ENCODE assay signal across 11 mouse cellular contexts in the genomic region with DNA sequence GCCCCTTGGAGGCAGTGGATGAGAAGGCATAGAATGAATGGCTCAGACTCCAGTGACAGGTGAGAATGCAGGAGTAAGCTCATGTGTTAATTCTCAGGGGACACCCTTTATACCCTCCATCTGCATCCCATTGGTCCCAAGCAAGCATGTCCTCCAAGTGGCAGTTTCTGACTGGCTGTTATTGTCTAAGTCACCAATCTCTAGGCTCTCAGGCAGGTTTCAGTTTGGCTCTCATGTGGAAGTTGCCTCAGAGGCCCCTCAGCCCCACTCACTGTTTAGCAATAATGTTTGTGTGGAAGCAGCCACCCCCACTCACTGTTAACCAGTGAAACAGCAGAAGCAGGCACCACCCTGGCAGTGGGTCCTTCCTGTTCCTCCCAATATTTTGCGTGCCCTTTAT.
DNase-seq lines count a peak whose midpoint lies in the region; ATAC-seq and TF ChIP-seq lines count a peak whose summit lies in the region.
"Had no signal": no experiment of that assay in that cellular context is flagged by ENCODE, and none has a peak within 500 bp of the region (broad histone marks: within the 10 kb centered on the region; RNA-seq: fewer than 3 reads in every experiment).

No protein-coding gene starts in this region.

- TF ChIP-seq RAD21 in CH12.LX (IDR thresholded peaks at IDR 0.05; ENCODE audit: low read depth, low read length) = no peak

- H3K4me3 ChIP-seq in forebrain, embryonic 12.5 days (replicated peaks) = no peak overlapping the region
- no peak overlapping the region for H3K4me3 ChIP-seq in forebrain, embryonic 16.5 days (replicated peaks; ENCODE audit: low read length)
- no peak overlapping the region for H3K4me3 ChIP-seq in CH12.LX (replicated peaks in 1 of 3; ENCODE audit: low read depth in 2 of 3, low read length in 2 of 3, poor library complexity in 1 of 3)
- H3K4me3 ChIP-seq in liver, postnatal 0 days (ENCODE audit: low read depth, low read length) = no peak overlapping the region
- H3K4me3 ChIP-seq: heart, embryonic 12.5 days; midbrain, embryonic 15.5 days had no signal

- H3K27me3 ChIP-seq in forebrain, embryonic 12.5 days = no peaks in the 10 kb centered on the region
- no peaks in the 10 kb centered on the region for H3K27me3 ChIP-seq in forebrain, embryonic 16.5 days (replicated peaks; ENCODE audit: control insufficient read depth, insufficient read depth, low read length)
- no peaks in the 10 kb centered on the region for H3K27me3 ChIP-seq in CH12.LX (replicated peaks)
- no peaks in the 10 kb centered on the region for H3K27me3 ChIP-seq in liver, postnatal 0 days (ENCODE audit: insufficient read depth, low read length)
- H3K27me3 ChIP-seq: heart, embryonic 12.5 days; midbrain, embryonic 15.5 days had no signal

- no peak for TF ChIP-seq POLR2A in CH12.LX (IDR thresholded peaks at IDR 0.05; ENCODE audit: low read depth, low read length)

- TF ChIP-seq CTCF in CH12.LX (conservative IDR thresholded peaks at IDR 0.05 in 1 of 2, IDR thresholded peaks at IDR 0.05 in 1 of 2; ENCODE audit: low read depth in 2 of 2, low read length in 2 of 2) = no peak
- TF ChIP-seq CTCF in liver, postnatal 0 days (IDR thresholded peaks at IDR 0.05; ENCODE audit: low read depth) = no peak

- no peaks in the 10 kb centered on the region for H3K36me3 ChIP-seq in forebrain, embryonic 12.5 days (replicated peaks)
- no peaks in the 10 kb centered on the region for H3K36me3 ChIP-seq in forebrain, embryonic 16.5 days (ENCODE audit: control insufficient read depth, insufficient read depth)
- H3K36me3 ChIP-seq in CH12.LX (replicated peaks in 1 of 2; ENCODE audit: control insufficient read depth in 1 of 2, insufficient read depth in 1 of 2, low read length in 1 of 2) = no peaks in the 10 kb centered on the region
- H3K36me3 ChIP-seq in liver, postnatal 0 days (replicated peaks; ENCODE audit: insufficient read depth, low read length) = no peaks in the 10 kb centered on the region
- H3K36me3 ChIP-seq: heart, embryonic 12.5 days; midbrain, embryonic 15.5 days had no signal

- H3K79me2 ChIP-seq in CH12.LX (replicated peaks; ENCODE audit: control insufficient read depth, extremely low read depth, insufficient read depth, poor library complexity, severe bottlenecking) = no peaks in the 10 kb centered on the region

- H3K27ac ChIP-seq in forebrain, embryonic 12.5 days = no peak overlapping the region
- H3K27ac ChIP-seq in forebrain, embryonic 16.5 days (ENCODE audit: low read length) = no peak overlapping the region
- no peak overlapping the region for H3K27ac ChIP-seq in CH12.LX (ENCODE audit: insufficient read depth, low read depth)
- H3K27ac ChIP-seq in liver, postnatal 0 days (ENCODE audit: low read depth) = no peak overlapping the region
- H3K27ac ChIP-seq: midbrain, embryonic 15.5 days had no signal

- WGBS in forebrain, embryonic 12.5 days = 81% methylated on average over 1 of the region's 1 CpGs
- 59% methylated on average over 1 of the region's 1 CpGs for WGBS in forebrain, embryonic 16.5 days
- 46% methylated on average over 1 of the region's 1 CpGs for WGBS in liver, postnatal 0 days (ENCODE audit: insufficient replicate concordance)

- dilution Hi-C loops in CH12.LX (cut with MboI; ENCODE audit: extremely low pct_ligation_motif_present, extremely low pct_unique_long_range_greater_than_20kb, low sequenced_read_pairs) = no loop called here

- no peak overlapping the region for H3K9ac ChIP-seq in forebrain, embryonic 12.5 days
- H3K9ac ChIP-seq in forebrain, embryonic 16.5 days (replicated peaks; ENCODE audit: low read depth, low read length) = no peak overlapping the region
- no peak overlapping the region for H3K9ac ChIP-seq in CH12.LX (ENCODE audit: insufficient read depth, low read depth)
- no peak overlapping the region for H3K9ac ChIP-seq in liver, postnatal 0 days (replicated peaks)
- H3K9ac ChIP-seq: heart, embryonic 12.5 days; midbrain, embryonic 15.5 days had no signal

- no peak overlapping the region for H3K4me2 ChIP-seq in forebrain, embryonic 12.5 days
- H3K4me2 ChIP-seq in forebrain, embryonic 16.5 days (ENCODE audit: low read length) = no peak overlapping the region
- no peak overlapping the region for H3K4me2 ChIP-seq in CH12.LX (ENCODE audit: insufficient read depth, low read depth, poor library complexity, severe bottlenecking)
- H3K4me2 ChIP-seq in liver, postnatal 0 days (ENCODE audit: low read depth, low read length) = no peak overlapping the region
- H3K4me2 ChIP-seq: heart, embryonic 12.5 days; midbrain, embryonic 15.5 days had no signal

- H3K4me1 ChIP-seq in forebrain, embryonic 12.5 days = no peaks in the 10 kb centered on the region
- H3K4me1 ChIP-seq in forebrain, embryonic 16.5 days (replicated peaks; ENCODE audit: control insufficient read depth, insufficient read depth, low read length) = no peaks in the 10 kb centered on the region
- H3K4me1 ChIP-seq in CH12.LX (ENCODE audit: control insufficient read depth in 1 of 2, insufficient read depth in 2 of 2) = no peaks in the 10 kb centered on the region
- no peaks in the 10 kb centered on the region for H3K4me1 ChIP-seq in liver, postnatal 0 days (ENCODE audit: insufficient read depth)
- H3K4me1 ChIP-seq: heart, embryonic 12.5 days; midbrain, embryonic 15.5 days had no signal

- DNase-seq in CH12.LX (ENCODE audit: extremely low read depth) = peak; percentile 32
- DNase-seq in liver, postnatal 0 days = peak; percentile 14
- no peak for DNase-seq in spleen, postnatal 36 days (ENCODE audit: low spot score in 2 of 2)
- no peak for DNase-seq in thymus, postnatal 14 days
- DNase-seq: kidney, postnatal 10 days had no signal

- in situ Hi-C loops in CH12.LX (cut with MboI; ENCODE audit: low pct_ligation_motif_present, low pct_unique_long_range_greater_than_20kb, low sequenced_read_pairs) = no loop called here

- TF ChIP-seq EP300 in CH12.LX (IDR thresholded peaks at IDR 0.05; ENCODE audit: low read length) = no peak
- TF ChIP-seq EP300 in liver, postnatal 0 days (IDR thresholded peaks at IDR 0.05; ENCODE audit: low read depth) = no peak

- ATAC-seq in forebrain, embryonic 12.5 days (ENCODE audit: low FRiP score) = 0 out of 2 replicates have a peak, but pooled peaks have one; percentile 46
- no peak for ATAC-seq in forebrain, embryonic 16.5 days
- peak; percentile 96 for ATAC-seq in common myeloid progenitor, adult 5-6 weeks (replicated peaks; ENCODE audit: low read depth, poor library complexity, severe bottlenecking)
- ATAC-seq in liver, postnatal 0 days = peak; percentile 56
- ATAC-seq: intestine, embryonic 16.5 days; midbrain, embryonic 15.5 days had no signal

- no peaks in the 10 kb centered on the region for H3K9me3 ChIP-seq in forebrain, embryonic 12.5 days
- H3K9me3 ChIP-seq in forebrain, embryonic 16.5 days (ENCODE audit: control insufficient read depth, low read length) = no peaks in the 10 kb centered on the region
- no peaks in the 10 kb centered on the region for H3K9me3 ChIP-seq in CH12.LX (replicated peaks; ENCODE audit: low read length)
- H3K9me3 ChIP-seq in liver, postnatal 0 days (ENCODE audit: low read length) = no peaks in the 10 kb centered on the region
- H3K9me3 ChIP-seq: heart, embryonic 12.5 days; midbrain, embryonic 15.5 days had no signal

TF ChIP-seq in CH12.LX, 34 proteins besides CTCF, POLR2A, EP300 and RAD21:
- no peak for TF ChIP-seq HCFC1 (IDR thresholded peaks at IDR 0.05; ENCODE audit: low read depth, low read length)
- TF ChIP-seq JUN (IDR thresholded peaks at IDR 0.05; ENCODE audit: insufficient read depth, low read depth, low read length) = no peak
- TF ChIP-seq SIN3A (IDR thresholded peaks at IDR 0.05; ENCODE audit: low read length) = no peak
- TF ChIP-seq GABPA (IDR thresholded peaks at IDR 0.05; ENCODE audit: insufficient replicate concordance, low read depth, low read length) = no peak
- TF ChIP-seq ETS1 (conservative IDR thresholded peaks at IDR 0.05; ENCODE audit: low read depth, low read length) = no peak
- no peak for TF ChIP-seq CHD1 (IDR thresholded peaks at IDR 0.05; ENCODE audit: low read depth, low read length)
- no peak for TF ChIP-seq ZKSCAN1 (IDR thresholded peaks at IDR 0.05; ENCODE audit: borderline replicate concordance, low read depth, low read length)
- TF ChIP-seq UBTF (IDR thresholded peaks at IDR 0.05; ENCODE audit: low read depth, low read length) = no peak
- no peak for TF ChIP-seq IRF4 (IDR thresholded peaks at IDR 0.05; ENCODE audit: low read depth, low read length)
- no peak for TF ChIP-seq ZMIZ1 (IDR thresholded peaks at IDR 0.05; ENCODE audit: low read depth, low read length)

Comparison
In these comparisons a context has a peak if more than half of its experiments do, and no peak if none do; other contexts are left out.
1. DNase-seq: peak in CH12.LX (single experiment) and liver, postnatal 0 days (single experiment); none in spleen, postnatal 36 days (0 of 2) and thymus, postnatal 14 days (single experiment).